Mouse (Mus musculus) heart, postnatal 25 days (tissue): ENCODE data around the gene Slc29a3. TPM values are rescaled to one million over a fixed set of nuclear protein-coding genes. Genes with fewer than 3 reads are reported as not detected.

Experiments
- DNase-seq: peaks from one replicate; pipeline ENCODE4 v3.0.0; 2022; ENCODE audit warnings: low spot score
- intact Hi-C: fragments of 180-260 bp; cut with DNase I; formaldehyde crosslinking; loops from one replicate; pipeline ENCODE4 v1.15.1; 2025
- total RNA-seq, 2 experiments: library from RNA; stranded (reverse); gene quantifications; 2 replicates each; pipeline ENCODE4 v1.2.3; 2021

Gene Slc29a3
- total RNA-seq: 1 to 10 TPM; 4.8 to 6.3 TPM

DNA sequence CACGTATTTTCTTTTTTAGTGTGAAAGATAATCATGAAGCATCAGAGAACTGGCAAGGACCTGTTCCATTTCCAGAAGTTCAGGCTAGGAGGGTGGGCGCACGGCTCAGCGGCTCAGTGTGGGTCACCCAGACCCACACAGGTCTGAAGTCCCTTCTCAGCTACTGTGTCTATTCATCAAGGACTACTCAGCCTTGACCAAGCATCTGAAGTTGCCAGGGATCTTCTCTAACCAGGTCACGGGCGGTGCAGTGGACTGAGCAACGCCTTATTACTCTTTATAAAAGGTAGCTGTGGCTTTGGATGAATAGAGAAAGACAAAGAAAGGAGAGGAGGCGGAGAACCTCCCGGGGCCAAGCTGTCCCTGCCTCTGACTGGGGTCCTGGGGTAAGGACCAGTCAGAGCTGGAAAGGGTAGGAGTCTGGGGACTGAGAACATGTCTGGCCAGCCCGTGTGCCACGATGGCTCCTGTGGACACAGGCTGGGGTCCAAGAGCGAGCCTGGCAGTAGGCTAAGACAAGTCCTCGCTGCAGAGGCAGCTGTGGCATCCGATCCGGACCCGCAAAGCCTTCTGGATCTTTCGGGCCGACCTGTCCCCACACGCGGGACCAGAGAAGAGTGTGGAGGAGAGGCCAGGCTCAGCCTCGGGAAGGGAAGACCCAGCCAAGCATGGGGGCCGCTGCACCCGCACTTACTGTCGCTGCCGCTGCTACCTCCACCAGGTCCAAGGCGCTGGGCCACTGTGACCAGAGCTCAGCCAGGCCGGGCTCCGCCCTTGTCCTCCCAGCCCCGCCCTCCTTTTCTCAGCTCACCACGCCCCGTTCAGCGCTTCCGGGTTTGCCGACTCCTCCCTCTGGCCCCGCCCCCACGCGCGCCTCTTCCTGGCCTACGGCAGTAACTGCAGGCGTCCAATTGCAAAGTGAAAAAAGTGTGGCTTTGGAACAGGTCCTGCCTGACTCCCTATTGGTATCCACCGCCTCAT lies at the start of gene Slc29a3:
TSS of gene Slc29a3 (minus strand) at position 755 of the 981 bp plus-strand sequence.
- intact Hi-C loops: loop anchor here (5.0 kb wide), 1 partner anchor 60 kb away; no protein-coding TSS in a partner anchor
- peak; percentile 92 for DNase-seq

DNA sequence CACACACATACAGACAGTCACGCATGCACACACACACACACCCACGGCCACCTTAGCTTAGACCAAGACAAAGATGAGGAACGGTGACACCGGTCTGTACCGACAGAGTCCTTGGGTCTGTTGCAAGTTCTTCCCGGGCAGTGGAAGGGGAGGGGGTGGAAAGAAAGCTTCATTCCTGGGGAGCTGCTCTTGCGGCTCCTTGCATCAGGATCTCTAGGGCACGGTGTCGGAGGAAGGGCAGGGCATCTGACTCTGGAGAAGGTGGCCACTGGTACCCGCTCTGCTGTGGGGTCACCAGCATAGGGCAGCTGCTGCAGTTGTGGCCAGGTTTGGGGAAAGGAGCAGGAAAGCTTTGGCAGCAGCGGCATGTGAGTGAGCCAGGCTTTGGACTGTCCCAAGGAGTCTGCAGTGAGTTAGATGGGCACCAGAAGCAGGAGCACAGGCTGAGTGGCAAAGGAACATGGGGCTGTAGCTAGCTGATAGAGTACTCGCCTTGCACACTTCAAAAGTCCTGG lies 49.4 kb upstream of the Slc29a3 start:
- DNase-seq: no peak
- intact Hi-C loops: no loop called here

DNA sequence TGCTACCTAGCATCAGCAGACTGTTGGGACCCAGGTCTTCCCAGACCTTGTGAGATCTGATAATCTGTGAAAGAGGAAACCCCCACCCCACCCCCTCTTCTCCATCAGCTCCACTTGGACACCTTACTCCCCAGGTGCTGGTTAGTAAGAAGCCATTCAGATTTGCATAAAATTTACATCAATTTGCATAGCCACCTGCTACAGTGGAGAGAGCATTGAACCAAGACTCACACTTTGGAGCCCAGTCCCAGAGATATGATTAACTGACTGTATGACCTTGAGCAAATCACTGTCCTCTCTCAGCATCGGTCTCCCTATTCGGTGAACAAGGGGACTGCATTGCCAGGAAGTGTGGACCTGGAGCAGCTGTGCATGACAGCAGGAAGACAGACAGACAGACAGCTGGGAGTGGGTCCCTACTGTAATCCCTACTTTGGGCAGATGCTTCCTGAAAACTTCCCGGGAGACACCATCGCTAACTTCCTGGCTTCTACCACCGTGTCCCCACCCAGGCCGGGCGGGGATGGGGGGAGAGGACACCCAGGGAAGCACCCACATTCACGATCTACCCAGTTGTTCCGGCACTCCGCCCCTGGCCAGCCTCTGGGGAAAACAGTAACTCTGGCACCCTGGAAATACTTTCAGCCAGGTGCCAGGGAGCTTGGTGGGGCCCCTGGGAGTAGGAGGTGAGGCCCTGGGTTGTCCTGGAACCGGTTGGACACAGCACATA lies 48.7 kb upstream of the Slc29a3 start:
- DNase-seq: no peak
- intact Hi-C loops: no loop called here

DNA sequence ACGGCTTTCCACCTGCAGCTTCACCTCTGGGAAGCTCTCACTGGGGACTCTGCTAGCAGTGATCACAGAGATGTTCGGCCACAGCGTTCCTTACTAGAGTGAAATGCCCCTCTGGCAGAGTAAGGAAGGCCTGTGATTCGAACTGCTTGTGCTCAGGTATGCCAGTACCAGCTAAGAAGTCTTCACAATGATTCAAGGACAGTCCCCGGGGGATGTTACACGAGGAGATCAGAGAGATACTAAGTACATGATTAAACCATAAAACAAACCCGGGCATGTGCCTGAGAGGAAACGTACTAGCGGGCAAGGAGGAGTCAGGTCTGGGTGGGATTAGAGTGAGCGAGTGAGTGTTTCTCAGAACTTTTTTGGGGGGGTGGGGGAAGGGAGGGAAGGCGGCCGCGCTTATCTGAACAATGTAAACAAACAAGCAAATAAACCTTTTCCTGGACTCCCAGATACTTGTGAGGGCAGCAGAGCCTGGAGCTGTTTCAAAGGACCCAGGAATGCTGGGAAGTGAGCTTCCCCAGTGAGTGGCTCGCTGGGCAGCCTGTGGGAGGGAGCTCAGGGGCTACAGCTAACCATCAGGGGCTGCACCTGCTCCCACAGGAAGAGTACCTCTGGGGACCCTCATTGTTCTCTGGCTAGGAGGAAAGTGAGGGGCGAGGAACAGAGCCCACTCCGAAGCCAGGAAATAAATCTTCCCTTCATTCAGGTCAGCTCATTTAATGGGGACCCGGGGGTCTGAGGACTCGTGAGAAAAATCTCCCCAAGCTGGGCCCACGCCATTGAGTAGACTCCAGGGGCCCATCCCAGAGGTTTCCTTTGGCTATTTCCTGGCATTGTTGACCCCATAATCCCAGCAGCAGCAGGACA lies 47.9 kb upstream of the Slc29a3 start:
- intact Hi-C loops: no loop called here
- DNase-seq: no peak

DNA sequence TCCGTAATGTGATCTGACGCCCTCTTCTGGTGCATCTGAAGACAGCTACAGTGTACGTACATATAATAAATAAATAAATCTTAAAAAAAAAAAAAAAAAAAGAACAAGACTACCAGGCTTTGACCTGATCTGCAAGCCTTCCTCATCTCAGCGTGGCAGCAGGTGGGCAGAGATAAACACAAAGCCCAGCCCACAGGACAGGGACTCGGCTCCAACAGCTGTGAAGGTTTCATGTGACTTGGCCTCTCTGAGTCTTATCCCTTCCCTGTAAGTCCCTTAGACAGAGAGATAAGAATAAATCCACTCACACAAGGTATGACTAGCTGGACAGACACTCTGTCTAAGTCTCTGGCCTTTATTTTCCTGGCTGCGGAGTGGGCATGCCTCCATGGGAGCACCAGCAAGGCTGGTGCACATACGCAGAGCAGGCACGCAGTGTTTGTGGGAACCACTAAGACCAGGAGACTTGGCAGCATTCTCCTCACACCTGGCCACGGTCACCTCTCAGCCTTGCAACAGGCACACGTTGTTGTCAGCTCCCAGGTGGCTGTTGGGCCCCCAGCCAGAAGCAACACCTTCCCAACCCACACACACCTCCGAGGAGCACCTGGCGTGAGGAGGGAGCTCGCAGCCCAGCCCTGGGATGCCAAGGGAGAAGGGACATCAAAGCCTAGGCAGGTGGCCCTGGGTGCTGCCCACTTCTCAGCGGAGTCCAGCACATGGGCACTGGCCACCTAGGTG lies 45.3 kb upstream of the Slc29a3 start:
- intact Hi-C loops: no loop called here
- no peak for DNase-seq

DNA sequence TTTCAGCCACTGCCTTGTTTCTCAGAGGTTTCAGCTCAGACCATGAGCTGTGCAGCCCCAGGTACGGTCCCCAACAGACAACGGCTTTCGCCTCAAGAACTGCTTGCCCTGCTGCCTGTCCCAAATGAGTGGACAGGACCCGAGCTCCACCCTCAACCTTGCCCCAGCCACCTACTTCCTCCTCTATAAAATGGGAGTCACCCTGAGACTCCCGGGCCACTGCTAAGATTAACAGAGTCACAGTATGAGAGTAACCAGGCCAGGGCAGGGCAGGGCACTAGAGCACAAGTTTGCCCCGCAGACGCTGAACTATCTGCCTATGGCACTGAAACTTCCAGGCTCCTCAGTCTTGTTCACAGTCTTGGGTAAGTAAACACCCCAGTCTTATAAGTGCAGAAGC lies 43.9 kb upstream of the Slc29a3 start:
- intact Hi-C loops: no loop called here
- no peak for DNase-seq

DNA sequence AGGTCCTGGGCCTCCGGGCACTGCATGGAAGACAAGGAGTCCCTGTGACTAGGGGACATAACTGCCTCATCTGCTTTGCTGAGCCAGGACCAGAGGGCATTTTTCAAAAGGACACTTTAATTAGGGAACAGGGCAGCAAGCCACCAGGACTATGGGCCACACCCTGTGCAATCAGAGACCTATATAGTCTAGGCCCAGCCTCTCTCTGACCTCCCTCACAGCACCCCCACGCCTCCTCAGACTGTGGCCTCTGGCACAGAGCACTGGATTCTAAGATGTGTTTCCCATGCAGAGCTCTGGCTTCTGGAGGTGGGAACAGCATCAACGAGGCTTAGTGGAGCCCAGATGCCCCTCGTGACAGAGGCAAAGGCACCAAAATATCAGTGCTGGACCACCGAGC lies 43.4 kb upstream of the Slc29a3 start:
- intact Hi-C loops: no loop called here
- DNase-seq: no peak

DNA sequence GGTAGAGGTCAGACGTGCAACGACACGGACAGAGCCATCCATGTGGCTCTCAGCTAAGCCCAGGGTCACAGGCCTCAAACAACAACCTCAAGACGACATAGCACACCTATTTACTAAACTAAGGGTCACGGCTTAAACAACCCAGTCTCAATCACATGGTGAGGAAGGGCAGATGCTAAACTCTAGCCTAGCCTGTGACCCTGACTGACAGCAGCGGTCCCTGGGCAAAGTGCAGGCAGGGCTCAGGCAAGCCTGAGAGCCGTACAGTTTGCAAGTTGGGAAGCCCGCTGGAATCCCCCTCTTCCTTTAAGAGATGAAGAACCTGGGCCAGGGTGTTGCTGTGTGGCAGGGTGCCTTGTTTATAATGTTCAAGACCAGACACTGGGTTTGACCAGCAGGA lies 42.2 kb upstream of the Slc29a3 start:
- DNase-seq: no peak
- intact Hi-C loops: no loop called here

DNA sequence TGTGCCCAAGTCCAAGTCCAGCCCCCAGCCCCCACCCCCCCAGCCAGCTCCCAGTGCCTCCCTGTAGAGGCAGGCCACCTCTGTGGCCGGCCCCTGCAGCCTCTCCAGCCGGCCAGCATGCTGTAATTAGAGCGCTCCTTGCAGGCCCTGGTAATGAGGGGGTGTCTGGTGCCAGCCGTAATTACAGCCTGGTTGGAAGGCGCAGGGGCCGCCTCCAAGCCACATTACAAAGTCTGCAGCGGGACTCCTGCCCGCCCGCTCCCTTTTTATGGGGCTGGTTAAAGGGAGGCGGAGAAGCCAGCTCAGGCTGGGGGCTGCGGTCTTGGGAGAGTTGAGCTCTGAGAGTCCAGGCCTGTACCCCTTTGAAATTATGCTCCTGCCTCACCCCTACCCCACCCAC lies 41.8 kb upstream of the Slc29a3 start:
- DNase-seq: no peak
- intact Hi-C loops: no loop called here

DNA sequence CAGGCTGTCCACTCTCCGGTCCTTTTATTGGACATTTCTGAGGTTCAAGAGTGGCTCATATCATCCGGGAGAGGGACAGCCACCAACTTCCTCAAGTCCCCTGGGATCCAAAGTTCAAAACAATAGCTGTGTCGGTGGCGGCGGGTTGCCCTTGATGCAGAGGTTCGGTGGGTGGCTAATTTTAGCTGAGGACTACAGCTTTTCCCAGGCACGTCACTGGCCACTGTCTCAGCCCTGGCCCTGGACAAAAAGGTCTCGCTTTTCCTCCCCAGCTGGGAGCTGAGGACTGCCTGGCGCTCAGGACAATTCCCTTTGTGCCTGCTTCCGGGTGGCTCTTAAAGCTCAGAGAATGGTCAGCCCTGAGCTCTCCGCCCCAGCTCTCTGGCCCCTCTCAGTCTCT lies 40.2 kb upstream of the Slc29a3 start:
- intact Hi-C loops: no loop called here
- peak; percentile 56 for DNase-seq

DNA sequence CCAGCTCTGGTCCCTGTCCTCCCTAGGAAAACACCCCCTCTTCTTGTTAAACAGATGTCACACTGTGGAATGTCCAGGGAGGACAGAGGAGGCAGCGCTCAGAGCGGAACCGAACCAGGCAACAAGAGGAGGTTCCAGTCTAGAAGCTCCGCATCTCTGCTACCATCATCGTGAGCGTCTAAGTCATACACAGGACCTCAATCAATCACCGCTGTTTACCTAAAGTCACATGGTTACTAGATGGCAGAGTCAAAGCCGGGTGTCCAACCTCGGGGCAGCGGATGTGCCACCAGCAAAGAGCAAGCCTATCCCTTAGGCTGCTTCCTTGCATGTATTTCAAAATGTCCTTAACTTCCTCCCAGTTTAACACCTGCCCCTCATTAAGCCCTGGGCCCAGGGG lies 39.8 kb upstream of the Slc29a3 start:
- DNase-seq: no peak
- intact Hi-C loops: no loop called here

DNA sequence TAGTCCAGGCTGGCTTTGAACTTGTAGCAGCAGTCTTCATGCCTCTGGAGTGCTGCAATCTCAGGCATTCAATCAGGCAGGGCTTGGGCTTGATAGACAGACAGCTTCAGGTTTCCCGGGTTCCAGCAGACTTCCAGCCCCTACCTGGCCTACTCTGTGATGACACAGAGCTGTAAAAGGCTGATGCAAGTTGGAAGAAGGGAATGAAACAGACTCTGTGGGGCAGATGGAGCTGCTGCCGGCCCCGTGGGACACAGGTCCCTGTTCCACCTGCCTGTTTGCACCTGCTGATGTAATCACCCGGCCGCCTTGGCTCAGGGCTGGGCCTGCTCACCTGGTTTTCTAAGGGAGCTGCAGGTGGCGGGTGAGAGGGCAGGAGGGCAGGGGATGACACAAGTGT lies 38.3 kb upstream of the Slc29a3 start:
- DNase-seq: no peak
- intact Hi-C loops: no loop called here

DNA sequence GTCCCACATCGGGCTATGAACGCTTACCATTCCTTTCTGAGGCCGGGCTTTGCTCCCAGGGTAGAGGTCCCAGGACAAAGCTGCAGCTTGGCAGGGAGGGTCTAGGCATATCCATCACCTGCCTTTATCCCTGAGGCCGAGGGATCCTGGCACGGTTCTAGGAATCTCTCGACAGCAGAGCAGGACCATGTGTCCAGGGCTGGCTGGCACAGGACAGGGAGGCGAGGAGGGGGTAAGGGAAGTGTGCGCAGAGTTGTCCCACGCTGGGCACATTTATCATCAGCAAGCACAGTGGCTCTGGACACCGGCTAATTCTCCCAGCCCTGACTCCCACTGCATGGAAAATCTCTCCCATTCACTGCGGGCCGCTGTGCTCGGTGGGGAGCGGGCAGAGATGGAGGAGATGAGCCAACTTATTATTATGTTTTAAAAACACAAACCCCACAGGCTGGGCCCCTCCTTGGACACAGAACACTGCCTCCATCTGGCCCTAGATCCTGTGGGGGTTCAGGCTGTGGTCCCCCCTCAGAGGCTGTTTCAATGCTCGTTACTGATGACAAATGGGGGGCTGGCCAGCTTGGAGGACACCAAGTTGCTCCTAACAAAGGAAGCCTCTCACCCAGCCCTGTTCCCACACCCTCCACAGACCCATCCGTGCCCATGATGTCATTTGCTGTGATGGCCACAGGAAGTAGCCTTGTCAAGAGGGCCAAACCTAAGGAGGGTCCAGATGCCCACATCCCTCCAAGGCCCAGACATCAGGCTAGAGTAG lies 34.9 kb upstream of the Slc29a3 start:
- DNase-seq: no peak
- intact Hi-C loops: no loop called here

DNA sequence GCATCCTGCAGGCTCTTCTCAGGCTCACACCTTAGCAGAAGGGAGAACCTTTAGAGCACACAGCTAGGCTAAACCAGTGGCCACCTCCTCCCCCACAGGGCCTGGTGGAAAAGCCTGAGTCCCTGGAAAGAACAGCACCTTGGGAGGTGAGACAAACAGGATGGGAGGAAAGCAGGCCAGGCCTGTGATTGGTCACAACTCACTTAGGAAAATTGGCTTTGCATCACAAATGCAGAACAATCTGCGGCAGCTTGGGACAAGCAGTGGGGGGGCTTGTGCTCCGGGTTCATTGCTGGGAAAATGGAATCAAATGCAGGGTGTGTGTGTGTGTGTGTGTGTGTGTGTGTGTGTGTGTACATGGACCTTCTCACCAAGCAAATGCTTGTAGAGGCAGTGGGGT lies 31.0 kb upstream of the Slc29a3 start:
- intact Hi-C loops: no loop called here
- no peak for DNase-seq

DNA sequence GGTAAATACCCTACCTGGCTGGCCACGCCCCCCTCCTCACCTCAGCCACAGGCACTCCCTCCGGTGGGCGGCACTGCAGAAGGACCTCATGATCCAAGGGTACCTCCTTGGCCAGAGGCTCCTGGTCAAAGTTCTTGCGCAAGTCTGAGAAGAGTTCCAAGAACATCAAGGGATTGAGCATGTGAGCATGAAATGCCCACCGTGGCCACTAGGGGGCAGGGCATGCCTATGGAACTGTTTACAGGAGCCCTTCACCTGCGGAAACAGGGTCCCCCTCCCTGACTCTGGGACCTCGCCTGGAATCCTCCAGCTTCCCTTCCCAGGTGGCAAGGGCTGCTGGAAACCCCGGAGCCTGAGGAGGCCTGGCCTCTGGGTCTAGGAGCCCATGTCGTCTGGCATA lies 27.0 kb upstream of the Slc29a3 start:
- DNase-seq: peak; percentile 51
- intact Hi-C loops: loop anchor here (1.0 to 2.0 kb wide), 4 partner anchors 56 to 293 kb away; no protein-coding TSS in a partner anchor

DNA sequence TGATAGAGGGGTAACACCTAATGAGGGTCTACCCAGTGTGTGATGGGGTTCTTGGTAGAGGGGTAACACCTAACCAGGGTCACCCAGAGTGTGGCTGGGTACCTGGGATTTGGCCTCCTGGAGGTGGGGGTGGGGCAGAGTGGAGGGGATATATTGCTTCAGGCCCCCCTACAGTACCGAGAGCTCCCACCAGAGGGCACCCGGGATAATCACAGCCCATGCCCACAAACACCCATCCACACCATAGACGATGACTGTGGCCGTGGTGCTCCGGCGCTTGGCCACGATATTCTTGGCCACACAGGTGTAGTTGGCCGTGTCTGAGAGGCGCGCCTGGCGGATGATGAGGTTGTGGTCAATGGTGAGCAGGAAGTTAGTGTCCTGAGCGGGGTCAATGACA lies 25.9 kb upstream of the Slc29a3 start:
- intact Hi-C loops: loop anchor here (2.0 kb wide), 1 partner anchor 206 kb away; no protein-coding TSS in a partner anchor
- DNase-seq: no peak

DNA sequence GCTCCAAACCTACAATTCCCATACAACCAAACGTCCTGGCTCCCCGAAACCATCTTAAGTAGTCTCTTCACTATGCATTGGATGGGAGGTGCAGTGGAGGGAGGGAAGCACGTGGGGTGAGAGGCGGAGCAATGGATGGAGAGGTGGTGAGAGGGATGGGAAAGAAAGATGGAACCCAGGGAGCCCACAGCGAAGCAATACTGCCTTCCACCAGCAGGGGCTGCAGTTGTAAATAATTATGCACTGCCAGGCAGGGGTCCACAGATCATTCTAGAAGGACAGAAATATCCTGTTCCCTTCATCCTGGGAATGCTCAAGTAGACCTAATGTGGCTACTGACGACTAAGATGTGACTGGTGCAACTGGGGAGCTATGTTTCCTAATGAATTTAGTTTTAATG lies 22.9 kb upstream of the Slc29a3 start:
- DNase-seq: no peak
- intact Hi-C loops: no loop called here

DNA sequence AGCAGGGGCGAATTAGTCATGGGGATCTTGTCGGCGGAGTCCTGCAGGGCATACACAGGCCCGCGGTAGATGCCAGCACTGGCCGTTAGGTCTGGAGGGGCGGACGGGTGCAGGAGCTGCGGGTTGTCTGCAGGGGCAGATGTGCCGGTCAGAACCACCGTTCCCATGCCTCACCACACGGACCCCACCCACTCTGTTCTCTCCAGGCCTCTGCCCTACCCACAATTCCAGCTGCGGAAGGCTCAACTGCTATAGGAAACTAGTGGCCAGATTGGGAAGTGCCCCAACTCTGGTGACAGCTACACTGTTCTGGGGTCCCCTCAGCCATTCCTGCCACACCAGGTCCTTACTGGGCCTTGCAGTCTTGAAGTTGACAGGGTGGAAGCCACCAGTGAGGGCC lies 22.0 kb upstream of the Slc29a3 start:
- intact Hi-C loops: no loop called here
- DNase-seq: no peak
